Comparison of ENCODE assay signal across 8 mouse cellular contexts in the genomic region with DNA sequence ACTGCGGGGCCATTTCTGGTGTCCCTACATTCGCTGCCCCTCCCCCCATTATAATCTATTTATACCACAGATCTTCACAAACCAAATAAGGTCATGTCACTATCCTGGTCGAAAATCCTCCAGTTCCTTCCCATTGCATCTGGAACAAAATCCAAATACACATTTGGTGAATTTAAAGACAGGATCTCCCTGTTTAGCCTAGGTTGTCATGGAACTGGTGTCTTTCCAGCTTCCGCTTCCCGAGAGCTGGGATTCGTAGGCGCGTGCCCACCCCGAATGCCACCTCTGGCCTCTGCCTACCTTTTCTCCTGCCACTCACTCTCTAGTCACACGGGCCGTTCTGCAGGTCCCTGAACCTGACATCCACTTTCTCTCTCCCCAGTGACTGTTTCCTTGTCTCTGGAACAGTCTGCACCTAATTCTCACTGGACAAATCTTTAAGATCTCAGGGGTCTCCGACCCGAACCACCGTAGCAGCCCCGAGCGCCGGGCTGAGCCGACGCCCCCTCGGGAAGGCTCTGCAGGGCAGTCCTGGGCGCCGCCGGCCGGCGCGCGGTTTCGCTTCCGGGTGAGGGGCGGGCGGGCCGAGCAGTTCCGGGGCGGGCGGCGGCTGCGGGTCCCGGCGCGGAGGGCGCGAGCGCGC. TPM values are rescaled to one million over a fixed set of nuclear protein-coding genes. Genes with fewer than 3 reads are reported as not detected.
DNase-seq lines count a peak whose midpoint lies in the region; ATAC-seq and TF ChIP-seq lines count a peak whose summit lies in the region.

TSS of gene Mosmo (plus strand) at position 618 of the 643 bp plus-strand sequence.

- H3K27ac ChIP-seq in bone marrow, adult 2 months (ENCODE audit: control insufficient read depth, insufficient read depth, low read depth, low read length, poor library complexity): peak within 1 kb of the TSS; percentile 64
- H3K27ac ChIP-seq in embryonic fibroblast, embryonic 13.5 days (ENCODE audit: insufficient read depth, low read length): peak within 1 kb of the TSS; percentile 78
- peak within 1 kb of the TSS; percentile 95 for H3K27ac ChIP-seq in heart, embryonic 10.5 days
- peak within 1 kb of the TSS; percentile 67 for H3K27ac ChIP-seq in kidney, embryonic 14.5 days (ENCODE audit: low read depth, low read length)

- no peak for TF ChIP-seq CTCF in bone marrow, adult 2 months (IDR thresholded peaks at IDR 0.05; ENCODE audit: control insufficient read depth, insufficient read depth, low read length)
- no peak for TF ChIP-seq CTCF in embryonic fibroblast, embryonic 13.5 days (IDR thresholded peaks at IDR 0.05; ENCODE audit: borderline replicate concordance, insufficient read depth, low read length)

- peak within 1 kb of the TSS; percentile 94 for H3K4me3 ChIP-seq in bone marrow, adult 2 months (replicated peaks; ENCODE audit: control insufficient read depth, low read depth, low read length)
- peak within 1 kb of the TSS; percentile 99 for H3K4me3 ChIP-seq in embryonic fibroblast, embryonic 13.5 days (ENCODE audit: insufficient read depth, low read length)
- H3K4me3 ChIP-seq in heart, embryonic 10.5 days: peak within 1 kb of the TSS; percentile 95
- peak within 1 kb of the TSS; percentile 83 for H3K4me3 ChIP-seq in kidney, embryonic 14.5 days (ENCODE audit: low read length)

- H3K27me3 ChIP-seq in heart, embryonic 10.5 days (ENCODE audit: insufficient read depth, poor library complexity, severe bottlenecking): no peaks in the 10 kb centered on the region
- no peaks in the 10 kb centered on the region for H3K27me3 ChIP-seq in kidney, embryonic 14.5 days (ENCODE audit: control insufficient read depth, insufficient read depth, low read length)

- peaks cover 2% of the 10 kb centered on the region for H3K4me1 ChIP-seq in bone marrow, adult 2 months (ENCODE audit: control insufficient read depth, insufficient read depth, low read length)
- peaks cover 4% of the 10 kb centered on the region; the same call in 1 of the 2 replicates for H3K4me1 ChIP-seq in embryonic fibroblast, embryonic 13.5 days (ENCODE audit: control insufficient read depth, insufficient read depth, low read length)
- H3K4me1 ChIP-seq in heart, embryonic 10.5 days: peaks cover 49% of the 10 kb centered on the region
- peaks cover 15% of the 10 kb centered on the region; the same call in 1 of the 2 replicates for H3K4me1 ChIP-seq in kidney, embryonic 14.5 days (ENCODE audit: control insufficient read depth, insufficient read depth, low read length)

- peak; percentile 22; the same call in 1 of the 2 replicates for TF ChIP-seq POLR2A in bone marrow, adult 2 months (IDR thresholded peaks at IDR 0.05; ENCODE audit: borderline replicate concordance, control insufficient read depth, low read depth, low read length)
- peak; percentile 67 for TF ChIP-seq POLR2A in embryonic fibroblast, embryonic 13.5 days (IDR thresholded peaks at IDR 0.05; ENCODE audit: low read depth, low read length)

- DNase-seq in B cell, adult 2 months: peak; percentile 74 to 79
- DNase-seq in heart, embryonic 10.5 days (ENCODE audit: low spot score): peak; percentile 87
- peak; percentile 84 for DNase-seq in liver
- peak; percentile 68 to 90 for DNase-seq in spleen, postnatal 4 days (ENCODE audit: low spot score in 2 of 2)

- no peaks in the 10 kb centered on the region for H3K9me3 ChIP-seq in heart, embryonic 10.5 days
- H3K9me3 ChIP-seq in kidney, embryonic 14.5 days (ENCODE audit: control insufficient read depth, low read length): no peaks in the 10 kb centered on the region

- H3K4me2 ChIP-seq in kidney, embryonic 14.5 days (replicated peaks; ENCODE audit: low read depth, low read length): peak within 1 kb of the TSS; percentile 81

- ATAC-seq in kidney, embryonic 14.5 days (ENCODE audit: low FRiP score, low TSS enrichment): peak; percentile 96
- ATAC-seq in monocyte, adult 5-6 weeks (replicated peaks; ENCODE audit: insufficient number of reproducible peaks, low FRiP score, low TSS enrichment, poor library complexity, severe bottlenecking): 0 out of 2 replicates have a peak, but pooled peaks have one; percentile 32

- WGBS in bone marrow, adult 2 months: 1% methylated on average over 42 of the region's 44 CpGs
- WGBS in heart, embryonic 10.5 days: under 1% methylated on average over 43 of the region's 44 CpGs
- WGBS in kidney, embryonic 14.5 days: 1% methylated on average over 30 of the region's 44 CpGs

- H3K36me3 ChIP-seq in heart, embryonic 10.5 days: no peaks in the 10 kb centered on the region
- H3K36me3 ChIP-seq in kidney, embryonic 14.5 days (ENCODE audit: control insufficient read depth, insufficient read depth, low read length): no peaks in the 10 kb centered on the region

- peak within 1 kb of the TSS; percentile 89 for H3K9ac ChIP-seq in kidney, embryonic 14.5 days (ENCODE audit: low read depth, low read length)

RNA-seq across cellular contexts. Expression of gene Mosmo, which starts in this region (rescaled TPM):
- 13.5 and 16.1 TPM in 2 replicates for polyA plus RNA-seq in bone marrow, adult 2 months (2011; ENCODE audit: insufficient read depth, insufficient read length, low replicate concordance, missing spikeins)
- polyA plus RNA-seq in embryonic fibroblast, embryonic 13.5 days (2011; ENCODE audit: insufficient read length, low read depth, missing spikeins): 37.5 and 38.6 TPM in 2 replicates
- polyA plus RNA-seq in heart, embryonic 10.5 days (2016; fragmentation: Nextera tagmentation; extraction: Ambion mirVana): 11.5 and 12.5 TPM in 2 replicates
- 14.6 and 23.9 TPM in 2 replicates for polyA plus RNA-seq in kidney, embryonic 14.5 days (2014; fragmentation: Nextera tagmentation; extraction: Ambion mirVana)
- 29.0 to 51.8 TPM (median 50.9 TPM) in 3 replicates for total RNA-seq in monocyte, adult 5-6 weeks (2017)

Comparison
In these comparisons a context has a peak if more than half of its experiments do, and no peak if none do; other contexts are left out.
1. Peak in every context shown above with its lines: DNase-seq, ATAC-seq, H3K4me3 ChIP-seq and H3K27ac ChIP-seq.